Mouse (Mus musculus) layer of hippocampus, adult 18-20 months (tissue): ENCODE measurements around the gene Ush2a. TPM values are rescaled to one million over a fixed set of nuclear protein-coding genes. Genes with fewer than 3 reads are reported as not detected.

Experiments used
- DNase-seq, 2 experiments: peaks; one replicate each; pipeline ENCODE4 v3.0.0; 2022; ENCODE audit warnings: low spot score in 2 of 2
- total RNA-seq, 2 experiments: library from RNA; stranded (reverse); gene quantifications; 2 replicates each; pipeline ENCODE4 v1.2.3; 2021

Gene Ush2a
- total RNA-seq, 2 experiments from 2014 or later: 0.10 to 0.32 TPM

GRCm38 (mm10) chr1:188855034-188855433 lies 593.2 kb downstream of the Ush2a start:
- DNase-seq: no peak

DNA sequence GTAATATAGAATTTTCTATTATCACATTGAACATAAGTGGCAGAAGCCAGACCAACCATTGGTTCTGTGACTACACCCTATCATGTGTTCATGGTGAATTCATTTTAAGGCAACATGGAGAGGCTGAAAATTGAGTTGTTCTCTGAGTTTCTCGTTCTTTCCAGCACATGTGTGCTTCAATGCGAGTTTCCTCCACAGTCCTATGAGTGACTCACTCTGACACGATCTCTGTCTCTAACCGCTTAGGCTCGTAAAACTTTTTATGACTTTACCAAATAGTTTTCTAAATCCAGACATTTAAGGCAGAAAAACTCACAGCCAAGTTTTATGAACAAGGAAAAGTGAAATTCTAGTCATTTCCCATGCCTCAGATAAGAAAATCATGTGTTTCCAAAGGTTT lies 597.9 kb downstream of the Ush2a start:
- DNase-seq: no peak

DNA sequence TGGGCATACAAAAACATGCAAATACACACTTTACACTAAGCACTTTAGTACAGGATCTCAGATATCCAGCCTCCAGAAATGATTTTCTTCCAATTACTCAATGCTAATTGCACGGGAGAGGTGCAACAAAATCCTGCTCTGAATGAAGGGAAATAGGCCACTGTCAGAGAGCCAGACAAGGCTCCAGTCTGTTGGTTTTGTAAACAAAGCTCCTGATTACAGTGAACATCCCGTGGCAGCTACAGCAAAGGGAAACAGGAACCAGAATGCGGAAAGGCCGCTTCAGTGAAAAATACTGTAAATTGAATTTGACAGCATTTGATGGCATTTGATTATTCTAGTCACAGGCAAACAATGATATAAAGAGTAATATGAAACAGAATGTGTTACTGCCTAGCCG lies 604.1 kb downstream of the Ush2a start:
- peak in 1 of 2 experiments; percentile 11 for DNase-seq

GRCm38 (mm10) chr1:188866515-188866914 lies 604.7 kb downstream of the Ush2a start:
- DNase-seq: peak in 1 of 2 experiments; percentile 4

- DNase-seq: no peak
Measured at GRCm38 (mm10) chr1:188878531-188879055, 616.8 kb downstream of the Ush2a start.

- no peak for DNase-seq
Measured at GRCm38 (mm10) chr1:188896906-188897551, 635.2 kb downstream of the Ush2a start.

- DNase-seq: peak in 1 of 2 experiments; percentile 24
Measured at GRCm38 (mm10) chr1:188904091-188904490, 642.3 kb downstream of the Ush2a start.

- no peak for DNase-seq
Measured at GRCm38 (mm10) chr1:188906175-188906574, 644.4 kb downstream of the Ush2a start.

GRCm38 (mm10) chr1:188910656-188911055 lies 648.8 kb downstream of the Ush2a start:
- DNase-seq: no peak

DNA sequence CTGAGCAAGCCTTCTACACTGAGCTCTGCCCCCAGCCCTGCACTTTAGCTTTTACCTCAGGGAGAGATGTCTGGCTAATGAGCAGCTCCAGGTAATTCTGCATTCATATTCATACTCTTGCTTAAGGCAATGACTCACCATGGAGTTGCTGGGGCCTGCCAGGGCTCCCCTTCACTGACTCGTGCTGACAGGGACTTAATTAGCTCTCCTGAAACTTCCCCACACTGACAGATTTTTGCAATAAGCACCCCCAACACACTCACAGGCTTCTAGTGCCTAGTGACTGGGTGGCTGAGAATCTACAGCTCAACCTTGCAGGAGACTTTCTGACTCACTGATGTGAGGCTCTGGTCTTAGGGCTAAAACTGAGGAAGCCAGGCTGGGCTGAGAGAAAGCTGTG lies 658.1 kb downstream of the Ush2a start:
- DNase-seq: no peak

- no peak for DNase-seq
Measured at GRCm38 (mm10) chr1:188937246-188937780, 675.5 kb downstream of the Ush2a start.

DNA sequence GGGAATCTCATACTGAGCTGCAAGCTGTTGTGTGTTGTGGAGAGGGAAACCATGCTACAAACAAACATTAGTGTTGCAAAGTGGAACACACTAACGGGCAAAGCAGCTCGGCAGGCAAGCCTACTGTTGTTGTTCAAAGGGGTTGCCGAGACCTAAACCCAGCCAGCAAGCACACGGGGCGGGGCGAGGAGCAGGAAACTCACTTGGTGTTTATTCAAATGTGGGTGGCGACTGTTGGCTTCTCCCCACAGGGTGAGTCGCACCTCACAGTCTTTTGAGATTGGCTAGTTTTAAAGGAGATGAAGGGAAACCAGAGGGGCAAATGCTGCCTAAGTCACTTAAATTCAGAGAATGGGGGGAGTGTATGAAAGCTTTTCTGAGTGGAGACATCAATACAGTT lies 683.5 kb downstream of the Ush2a start:
- no peak for DNase-seq

GRCm38 (mm10) chr1:188946849-188947248 lies 685.0 kb downstream of the Ush2a start:
- DNase-seq: no peak

DNA sequence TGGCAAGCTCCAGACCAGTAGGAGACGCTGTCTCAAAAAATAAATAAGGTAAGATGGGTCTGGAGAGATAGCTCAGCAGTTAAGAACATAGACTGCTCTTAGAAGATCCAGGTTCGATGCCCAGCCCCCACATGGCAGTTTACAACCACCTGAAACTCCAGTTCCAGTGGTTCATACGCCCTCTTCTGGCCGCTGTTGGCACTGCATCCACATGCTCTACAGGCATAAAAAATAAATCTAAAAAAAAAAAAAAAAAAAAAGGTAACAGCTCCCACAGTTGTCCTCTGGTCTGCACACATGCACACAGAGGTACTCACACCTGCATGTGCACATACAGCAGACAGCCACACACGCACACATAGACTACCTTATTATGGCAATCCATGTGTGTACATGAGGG lies 686.0 kb downstream of the Ush2a start:
- no peak for DNase-seq

DNA sequence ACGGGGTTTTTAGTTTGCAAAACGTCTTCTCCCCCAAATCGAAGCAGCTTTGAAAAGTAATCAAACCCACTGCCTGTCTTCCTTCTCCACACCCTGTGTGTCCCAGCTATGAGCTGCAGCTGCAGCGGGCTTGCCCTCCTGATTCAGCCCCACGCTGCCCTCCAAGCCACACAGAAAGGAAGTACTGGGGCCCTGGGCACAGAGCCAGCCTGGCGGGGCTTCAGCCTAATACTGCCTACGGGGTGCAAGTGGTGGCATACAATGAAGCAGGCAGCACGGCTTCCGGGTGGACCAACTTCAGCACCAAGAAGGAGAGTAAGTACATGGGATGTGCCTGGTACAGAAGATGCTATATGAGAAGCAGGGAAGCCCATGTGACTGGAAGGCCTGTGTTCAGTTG lies 686.5 kb downstream of the Ush2a start:
- DNase-seq: peak in 1 of 2 experiments; percentile 14

DNA sequence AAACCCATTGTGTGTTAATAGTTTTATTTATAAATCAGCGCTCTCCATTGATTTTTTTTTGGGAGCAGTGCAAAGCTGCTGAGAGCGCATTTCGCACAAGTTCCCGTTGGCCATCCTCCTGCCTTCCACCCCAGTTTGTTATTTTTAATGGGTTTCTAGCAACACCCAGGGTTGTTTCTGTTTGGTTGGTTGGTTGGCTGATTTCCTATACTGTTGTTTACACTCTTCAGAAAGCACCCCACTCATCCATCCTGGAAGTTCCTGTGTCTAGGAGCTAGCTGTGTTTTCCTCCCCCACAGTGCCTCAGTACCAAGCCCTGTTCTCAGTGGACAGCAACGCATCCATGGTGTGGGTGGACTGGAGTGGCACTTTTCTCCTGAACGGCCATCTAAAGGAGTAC lies 689.3 kb downstream of the Ush2a start:
- no peak for DNase-seq

DNA sequence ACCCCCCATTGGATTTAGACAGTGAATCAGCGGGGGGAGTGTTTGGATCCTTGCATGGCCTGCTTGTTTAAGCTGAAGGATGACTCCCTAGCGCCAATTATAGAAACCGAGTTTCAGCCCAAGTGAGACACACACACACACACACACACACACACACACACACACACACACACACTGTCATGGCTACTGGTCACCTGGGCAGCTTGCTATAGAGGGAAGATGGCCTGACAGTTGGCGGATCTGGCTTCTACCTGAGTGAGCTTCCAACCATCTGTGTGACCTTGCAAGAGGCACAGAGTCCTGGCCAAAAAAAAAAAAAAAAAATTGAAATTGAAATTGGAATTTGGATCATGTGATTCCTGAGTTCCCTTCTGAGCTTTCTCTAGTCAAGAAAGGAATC lies 690.7 kb downstream of the Ush2a start:
- DNase-seq: no peak

- DNase-seq: no peak
Measured at GRCm38 (mm10) chr1:188973078-188973477, 711.3 kb downstream of the Ush2a start.

DNA sequence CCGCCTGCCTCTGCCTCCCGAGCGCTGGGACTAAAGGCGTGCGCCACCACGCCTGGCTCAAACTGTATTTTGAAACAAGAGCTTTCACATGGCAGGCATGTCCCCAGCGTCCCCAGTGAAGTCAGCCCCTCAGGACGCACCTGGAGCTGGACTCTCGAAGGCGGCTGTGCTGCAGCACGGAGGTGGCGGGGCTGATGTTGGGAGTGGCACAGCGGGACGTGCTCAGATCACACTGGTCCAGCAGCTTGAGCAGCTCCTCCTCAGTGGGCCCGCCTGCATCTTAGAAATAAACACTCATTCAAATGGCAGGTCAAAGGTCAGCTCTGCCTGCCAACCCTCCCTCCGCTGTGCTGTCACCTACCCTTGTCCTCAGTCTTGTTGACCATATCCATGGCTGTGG lies 712.1 kb downstream of the Ush2a start:
- DNase-seq: no peak

DNA sequence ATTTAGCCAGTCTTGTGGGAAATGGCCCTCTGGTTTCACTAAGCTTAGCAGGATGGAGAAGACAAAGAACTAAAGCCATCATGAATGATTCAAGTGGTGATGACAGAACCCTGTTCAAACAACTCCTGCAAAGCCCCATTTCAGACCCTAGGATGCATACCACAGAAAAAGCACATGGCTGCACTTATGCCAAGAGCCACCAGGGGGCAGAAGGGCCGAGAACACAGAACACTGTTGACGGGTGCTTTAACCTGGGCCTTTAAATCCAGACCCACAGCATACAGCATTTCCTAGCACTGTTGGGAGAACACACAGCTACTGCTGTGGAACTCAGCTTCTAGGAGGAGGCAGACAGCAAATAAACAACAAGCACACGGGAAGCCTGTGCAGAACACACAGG lies 718.2 kb downstream of the Ush2a start:
- DNase-seq: peak in 1 of 2 experiments; percentile 77

- peak; percentile 39 to 84 for DNase-seq
Measured at GRCm38 (mm10) chr1:188993218-188993617, 731.4 kb downstream of the Ush2a start.

GRCm38 (mm10) chr1:188997921-188998320 lies 736.1 kb downstream of the Ush2a start:
- no peak for DNase-seq

- DNase-seq: no peak
Measured at GRCm38 (mm10) chr1:188999981-189000380, 738.2 kb downstream of the Ush2a start.
